Mouse (Mus musculus) megakaryocyte, embryonic 14.5 days (primary cell): ENCODE results near the gene Coro1b.

Experiments
- FLI1 ChIP-seq: IDR thresholded peaks from 2 replicates; pipeline ENCODE4 v1.6.1; 2012; ENCODE audit warnings: low read length, inconsistent platforms, mixed read lengths
- GATA1 ChIP-seq: IDR thresholded peaks from 3 replicates; pipeline ENCODE4 v1.6.1; 2012; ENCODE audit warnings: mixed read lengths, low read length, inconsistent platforms, borderline replicate concordance

DNA sequence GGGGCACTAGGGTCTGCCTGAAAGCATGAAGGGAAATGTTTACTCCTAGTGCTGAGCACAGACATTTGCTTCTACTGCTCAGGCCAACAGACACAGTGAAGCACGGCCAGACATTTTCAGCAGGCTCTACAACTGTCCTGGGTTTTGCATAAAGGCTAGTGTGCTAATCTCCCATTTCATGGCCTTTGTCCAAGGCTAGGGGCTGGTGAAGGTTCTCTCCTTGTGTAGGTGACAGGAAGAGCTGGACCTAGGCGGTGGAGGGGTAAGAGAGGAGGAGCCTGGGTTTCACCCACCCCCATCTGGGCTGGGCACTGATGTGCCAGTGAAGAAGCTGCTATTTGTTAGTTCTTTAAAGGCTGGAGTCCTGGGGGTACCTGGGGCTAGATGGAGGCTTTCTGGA is 16.3 kb downstream of the Coro1b start:
- TF ChIP-seq GATA1 (no peak), FLI1 (no peak)
